Mouse (Mus musculus) cerebellum, adult 2 months (tissue): ENCODE measurements around the gene Atp6v0d1. TPM values are rescaled to one million over a fixed set of nuclear protein-coding genes. Genes with fewer than 3 reads are reported as not detected.

ENCODE experiments used
- DNase-seq, 2 experiments: peaks; one replicate each; pipeline ENCODE4 v3.0.0; 2021
- H3K27ac ChIP-seq: fragments of 200-500 bp; 2 replicates; pipeline ENCODE4 v1.5.1; 2012; ENCODE audit warnings: low read length, control low read depth, inconsistent platforms; ENCODE audit not compliant: insufficient read depth
- H3K27me3 ChIP-seq: fragments of 200-500 bp; 2 replicates; pipeline ENCODE4 v1.6.1; 2012; ENCODE audit warnings: inconsistent platforms, mild to moderate bottlenecking, low read length, moderate library complexity; ENCODE audit not compliant: control insufficient read depth, insufficient read depth
- H3K4me1 ChIP-seq: fragments of 200-500 bp; 2 replicates; pipeline ENCODE4 v1.6.1; 2011; ENCODE audit warnings: low read length; ENCODE audit not compliant: control insufficient read depth, insufficient read depth
- H3K4me3 ChIP-seq: fragments of 200-500 bp; replicated peaks from 2 replicates; pipeline ENCODE3; 2011; ENCODE audit warnings: mild to moderate bottlenecking, low read depth, low read length, control low read depth; ENCODE audit not compliant: insufficient read depth
- CTCF ChIP-seq: fragments of 200-500 bp; IDR thresholded peaks from 2 replicates; pipeline ENCODE4 v1.5.1; 2011; ENCODE audit warnings: low read depth, mild to moderate bottlenecking, control low read depth, low read length, moderate library complexity, borderline replicate concordance; ENCODE audit not compliant: insufficient read depth
- POLR2A ChIP-seq: fragments of 200-500 bp; IDR thresholded peaks from 2 replicates; pipeline ENCODE4 v1.6.1; 2011; ENCODE audit warnings: low read length, control low read depth, borderline replicate concordance; ENCODE audit not compliant: insufficient read depth
- WGBS: fragments of 180-500 bp; shearing (Covaris S2); methylation state at CpG from one replicate; pipeline ENCODE4 v1.1.7; 2018; 5-methylcytosine and 5-hydroxymethylcytosine counted together
- polyA plus RNA-seq: library from polyadenylated mRNA; depleted of rRNA; stranded (reverse); fragments of >200 nt; gene quantifications from 2 replicates; pipeline ENCODE4 v1.2.3, GENCODE M21; 2012

Gene Atp6v0d1
- polyA plus RNA-seq, 1 experiment: 336 TPM

DNA sequence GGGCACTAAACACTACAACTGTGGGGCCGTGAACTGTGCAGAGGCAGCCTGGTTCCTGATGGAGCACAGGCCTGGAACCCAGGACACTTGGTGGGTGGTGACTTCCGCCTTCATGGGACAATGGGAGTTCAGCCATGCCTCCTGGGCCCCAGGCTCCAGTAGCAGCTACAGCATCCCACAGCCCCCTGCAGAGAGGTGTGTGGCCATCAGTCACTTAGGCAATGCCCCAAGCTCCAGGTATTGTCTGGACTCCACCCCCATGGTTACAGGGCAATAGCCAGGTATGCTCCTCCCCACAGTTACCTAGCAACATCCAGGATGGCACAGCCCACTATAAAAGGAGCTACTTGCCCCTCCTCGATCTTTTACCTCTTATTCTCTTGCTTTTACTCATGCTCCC lies 10.6 kb downstream of the Atp6v0d1 start:
- DNase-seq: no peak
- Histone ChIP-seq H3K4me3 (no peak overlapping the region), H3K27ac (no peak overlapping the region), H3K27me3 (no peaks in the 10 kb centered on the region), H3K4me1 (peaks cover 6% of the 10 kb centered on the region; the same call in 1 of the 2 replicates)
- TF ChIP-seq CTCF (no peak), POLR2A (no peak)
- WGBS: 74% methylated on average over 3 of the region's 3 CpGs

DNA sequence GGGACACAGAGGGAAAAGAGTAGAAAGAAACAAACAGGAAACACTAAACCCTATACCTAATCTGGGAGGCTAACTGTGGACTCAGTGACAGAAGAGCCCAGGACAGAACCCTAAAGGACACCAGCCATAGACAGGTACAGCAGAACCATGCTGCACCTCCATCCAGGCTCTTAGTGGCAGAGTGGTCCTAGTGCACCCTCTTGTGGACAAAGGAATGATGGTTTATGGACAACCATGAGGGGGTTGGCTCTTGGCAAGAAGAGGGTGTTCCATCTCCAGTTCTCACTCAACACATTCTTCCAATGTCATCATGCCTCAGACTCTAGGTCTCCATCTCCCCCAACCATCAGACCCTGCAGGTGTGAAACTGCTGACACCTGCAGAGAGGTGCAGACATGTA lies 11.8 kb downstream of the Atp6v0d1 start:
- DNase-seq: peak; percentile 72 to 78
- TF ChIP-seq POLR2A (no peak), CTCF (peak; percentile 98)
- Histone ChIP-seq H3K4me1 (peaks cover 13% of the 10 kb centered on the region), H3K4me3 (no peak overlapping the region), H3K27me3 (no peaks in the 10 kb centered on the region), H3K27ac (no peak overlapping the region)

DNA sequence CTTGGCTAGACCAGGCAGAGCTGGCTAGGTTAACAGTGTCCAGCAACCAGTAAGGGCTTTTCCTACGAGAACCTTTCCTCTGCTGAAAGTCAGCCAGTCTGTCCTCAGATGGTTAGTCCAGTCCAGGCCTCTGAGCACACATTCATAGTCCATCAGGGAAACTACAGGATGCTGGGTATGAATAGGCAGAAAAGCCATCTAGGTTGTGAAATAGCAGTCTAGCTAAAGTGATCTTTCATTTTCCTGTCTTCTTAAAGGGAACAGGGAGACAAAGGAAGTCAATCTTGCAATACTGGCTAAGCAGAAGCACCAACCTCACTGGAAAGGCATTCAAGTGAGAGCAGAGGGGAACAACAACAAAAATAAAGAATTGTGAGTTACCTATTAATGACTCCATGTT lies 13.0 kb downstream of the Atp6v0d1 start:
- no peak overlapping the region for H3K27ac ChIP-seq
- 15% methylated on average over 1 of the region's 1 CpGs for WGBS
- H3K4me3 ChIP-seq: no peak overlapping the region
- peaks cover 13% of the 10 kb centered on the region for H3K4me1 ChIP-seq
- DNase-seq: no peak
- H3K27me3 ChIP-seq: no peaks in the 10 kb centered on the region
- no peak for TF ChIP-seq CTCF
- TF ChIP-seq POLR2A: no peak

DNA sequence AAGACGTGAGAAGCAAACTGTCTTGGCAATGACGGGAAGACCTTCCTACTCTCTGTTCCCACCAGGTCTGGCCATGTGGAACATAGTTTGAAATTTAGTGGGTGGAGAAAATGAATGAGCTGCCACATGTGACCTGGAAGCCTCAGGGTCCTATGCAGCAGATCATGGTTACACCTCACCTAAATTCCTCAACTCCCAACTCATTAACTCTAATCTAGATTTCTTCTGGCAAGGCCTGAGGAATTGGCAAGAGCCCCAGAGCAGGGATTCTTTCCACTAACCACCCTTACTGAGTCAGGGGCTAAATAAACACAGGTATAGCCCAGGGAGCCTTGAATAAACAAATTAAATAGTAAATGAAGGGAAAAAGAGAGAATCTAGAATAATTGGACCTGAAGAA lies 13.8 kb downstream of the Atp6v0d1 start:
- WGBS: 82% methylated on average over 2 of the region's 2 CpGs

DNA sequence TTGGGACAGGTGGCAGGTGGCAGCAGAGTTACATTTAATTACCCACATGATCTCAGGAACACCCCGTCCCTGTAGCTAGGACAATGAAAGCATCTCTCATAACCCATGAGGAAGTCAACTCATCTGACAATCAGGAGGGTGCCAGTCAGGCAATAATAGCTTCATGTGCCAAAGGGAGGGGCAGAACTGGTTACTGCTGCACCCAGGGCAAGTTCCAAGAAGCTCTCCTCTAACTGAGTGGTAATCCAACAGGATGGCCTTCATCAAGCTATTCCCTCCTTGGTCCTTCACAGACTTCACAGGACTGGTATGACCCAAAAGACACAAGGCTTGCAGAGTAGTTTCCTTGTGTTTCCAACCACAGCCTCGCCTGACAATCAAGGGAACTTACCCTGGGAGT lies 15.8 kb downstream of the Atp6v0d1 start:
- no peak for TF ChIP-seq POLR2A
- TF ChIP-seq CTCF: no peak
- no peak for DNase-seq
- 50% methylated on average over 2 of the region's 2 CpGs for WGBS

More for the DNA sequence above, 13.8 kb downstream of the Atp6v0d1 start:
- DNase-seq: no peak
- Histone ChIP-seq H3K4me1 (peaks cover 16% of the 10 kb centered on the region), H3K4me3 (no peak overlapping the region), H3K27me3 (no peaks in the 10 kb centered on the region), H3K27ac (no peak overlapping the region)
- TF ChIP-seq POLR2A (no peak), CTCF (no peak)

DNA sequence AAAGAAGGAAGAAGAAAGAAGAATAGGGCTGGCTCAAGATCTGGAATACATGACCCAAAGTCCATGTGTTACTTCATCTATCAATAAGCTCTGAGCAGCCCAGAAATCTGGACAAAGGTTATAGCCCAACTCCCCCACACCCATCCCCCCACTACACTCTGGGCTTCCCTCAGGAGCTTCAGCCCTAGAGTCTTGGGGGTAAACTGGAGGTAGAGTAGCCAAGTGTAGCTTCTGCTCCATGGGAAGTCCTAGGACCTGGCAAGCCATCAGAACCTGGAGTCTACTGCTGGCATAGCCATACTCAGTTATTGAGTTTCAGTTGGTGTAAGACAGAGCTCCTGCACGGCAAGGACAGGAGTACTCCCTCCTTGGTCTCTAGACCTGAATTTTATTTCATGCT lies 16.3 kb downstream of the Atp6v0d1 start:
- 19% methylated on average over 1 of the region's 1 CpGs for WGBS
- TF ChIP-seq CTCF (no peak), POLR2A (no peak)
- Histone ChIP-seq H3K4me1 (peaks cover 39% of the 10 kb centered on the region), H3K27ac (no peak overlapping the region), H3K4me3 (no peak overlapping the region), H3K27me3 (no peaks in the 10 kb centered on the region)
- DNase-seq: no peak

More for the DNA sequence above, 15.8 kb downstream of the Atp6v0d1 start:
- Histone ChIP-seq H3K4me1 (peaks cover 34% of the 10 kb centered on the region), H3K4me3 (no peak overlapping the region), H3K27me3 (no peaks in the 10 kb centered on the region), H3K27ac (no peak overlapping the region)

DNA sequence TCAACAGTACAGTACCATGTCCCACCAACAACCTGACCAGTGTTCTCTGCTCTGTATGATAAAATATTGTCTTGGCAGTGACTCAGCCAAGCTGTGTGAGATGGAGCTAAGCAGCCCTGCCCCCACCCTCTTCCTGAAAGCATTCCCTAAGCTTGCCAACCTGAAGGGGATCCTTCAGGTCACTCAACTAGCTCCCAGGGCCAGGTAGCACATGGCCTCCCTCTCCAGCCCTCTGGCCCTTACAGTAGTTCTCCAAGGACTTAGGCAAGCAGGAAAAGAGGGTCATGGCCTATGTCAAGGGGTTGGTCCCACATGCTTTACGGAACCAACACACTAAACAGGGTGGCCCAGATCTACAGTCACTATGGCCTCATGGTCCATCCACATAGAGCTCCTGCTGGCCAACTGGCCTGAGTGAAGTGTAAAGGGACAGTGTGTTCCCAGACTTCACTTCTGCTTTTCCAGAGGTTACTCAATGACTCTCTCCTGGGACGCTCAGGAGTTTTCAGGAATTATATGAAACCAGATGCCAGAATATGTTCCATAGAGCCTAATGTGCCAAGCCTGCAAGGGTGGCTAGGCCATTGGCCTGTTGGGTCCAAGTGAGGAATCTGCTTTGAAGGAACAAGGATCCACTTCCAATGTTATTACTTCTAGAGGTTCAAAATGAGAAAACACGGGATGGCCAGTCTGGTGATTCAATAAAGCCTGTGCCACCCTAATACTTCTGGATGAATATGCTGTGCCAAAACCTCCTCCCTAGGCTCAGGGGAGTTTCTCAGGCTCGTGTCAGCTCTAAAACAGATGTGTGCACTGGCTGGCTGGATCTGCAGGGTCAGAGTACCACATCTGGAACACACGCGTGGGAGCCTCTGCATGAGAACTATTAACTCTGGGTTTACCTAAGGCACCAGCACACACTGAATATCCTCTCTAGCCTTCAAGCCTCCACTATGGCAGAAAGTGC lies 19.2 kb downstream of the Atp6v0d1 start:
- no peaks in the 10 kb centered on the region for H3K27me3 ChIP-seq
- DNase-seq: no peak
- no peak overlapping the region for H3K4me3 ChIP-seq
- H3K4me1 ChIP-seq: peaks cover 46% of the 10 kb centered on the region
- 76% methylated on average over 6 of the region's 6 CpGs for WGBS
- H3K27ac ChIP-seq: no peak overlapping the region
- TF ChIP-seq POLR2A: no peak
- TF ChIP-seq CTCF: no peak

DNA sequence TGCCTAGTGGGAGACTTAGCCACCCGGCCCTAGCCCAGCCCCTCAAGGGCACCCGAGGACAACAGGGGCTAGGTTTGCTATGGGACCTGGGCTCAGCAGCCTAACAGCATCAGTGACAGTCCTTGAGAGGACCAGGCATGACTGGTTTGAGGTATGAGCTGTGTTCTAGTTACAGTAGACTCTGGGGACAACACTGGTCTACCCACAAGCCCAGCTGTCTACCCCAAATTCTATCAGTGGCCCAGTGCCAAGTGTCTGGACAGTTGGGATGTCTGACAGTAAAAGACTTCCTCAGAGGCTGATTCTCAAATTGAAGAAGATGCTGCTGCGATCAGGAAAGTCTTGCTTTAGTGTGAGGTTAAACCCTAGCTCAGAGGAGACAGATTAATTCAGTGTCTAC lies 20.6 kb downstream of the Atp6v0d1 start:
- no peak for DNase-seq
- Histone ChIP-seq H3K4me3 (no peak overlapping the region), H3K4me1 (peaks cover 43% of the 10 kb centered on the region), H3K27me3 (no peaks in the 10 kb centered on the region), H3K27ac (0 out of 2 replicates have a peak overlapping the region, but pooled peaks have one; percentile 6)
- 21% methylated on average over 3 of the region's 3 CpGs for WGBS
- TF ChIP-seq CTCF: no peak
- no peak for TF ChIP-seq POLR2A
